Mouse (Mus musculus): ENCODE data around the gene Hist2h2ac.

- TF ChIP-seq CTCF (IDR thresholded peaks at IDR 0.05; ENCODE audit: borderline replicate concordance, control insufficient read depth, extremely low read depth, insufficient read depth, low read length, poor library complexity) (no peak), POLR2A (IDR thresholded peaks at IDR 0.05; ENCODE audit: control insufficient read depth, extremely low read depth, insufficient read depth, low read length, poor library complexity) (no peak)
These were observed 49.0 kb downstream of the Hist2h2ac start for GRCm38 (mm10) chr3:96171583-96172196.

All from thymus, adult 2 months (tissue).